Mouse (Mus musculus): ENCODE results near the gene Mafk.

DNA sequence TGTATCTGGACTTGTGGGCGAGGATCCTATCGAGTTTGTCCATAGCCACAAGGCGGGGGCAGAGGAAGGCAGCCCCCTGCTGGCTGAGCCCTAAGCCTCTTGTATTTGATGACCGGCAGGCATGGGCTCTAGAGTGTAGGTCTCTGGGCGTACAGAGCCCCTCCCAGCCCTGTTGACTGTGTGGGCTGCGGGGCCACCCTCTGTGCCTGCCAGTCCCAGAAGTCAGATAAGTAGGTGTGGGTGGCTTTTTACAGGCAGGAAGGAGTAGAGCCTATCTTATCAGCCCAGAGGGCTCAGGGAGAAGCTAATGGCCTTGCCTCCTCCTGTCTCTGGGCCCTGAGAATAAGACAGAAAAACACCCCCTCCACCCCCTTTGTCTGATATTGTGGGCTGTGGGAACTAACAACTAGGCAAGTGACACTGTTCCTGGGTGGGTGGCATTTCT lies 12.8 kb downstream of the Mafk start:
- no peak for TF ChIP-seq USF1 (IDR thresholded peaks at IDR 0.05; ENCODE audit: low read depth, low read length)
- no peak for TF ChIP-seq RCOR1 (conservative IDR thresholded peaks at IDR 0.05; ENCODE audit: low read depth, low read length)
- TF ChIP-seq POLR2A (IDR thresholded peaks at IDR 0.05; ENCODE audit: low read depth, low read length) = no peak
- no peak for TF ChIP-seq MXI1 (IDR thresholded peaks at IDR 0.05; ENCODE audit: low read depth, low read length)
- no peak; a peak in 1 of 4 replicates for TF ChIP-seq CTCF (conservative IDR thresholded peaks at IDR 0.05 in 1 of 2, IDR thresholded peaks at IDR 0.05 in 1 of 2; ENCODE audit: low read depth in 2 of 2, low read length in 2 of 2)
- no peak for TF ChIP-seq IRF4 (IDR thresholded peaks at IDR 0.05; ENCODE audit: low read depth, low read length)
- no peak for TF ChIP-seq UBTF (IDR thresholded peaks at IDR 0.05; ENCODE audit: low read depth, low read length)
- TF ChIP-seq USF2 (conservative IDR thresholded peaks at IDR 0.05; ENCODE audit: low read depth, low read length) = no peak
